Mouse (Mus musculus): ENCODE data around the gene Prl2a1.
"Not testable (repeated sequence)": the region's sequence is repeated elsewhere in the genome, so short reads cannot be mapped to it uniquely, and the experiment has no call there.

The Prl2a1 gene

GRCm38 (mm10) chr13:27801354-27801753 is at the start of gene Prl2a1:
Gene Prl2a1 (plus strand): TSS chr13:27801654.
- no peak for DNase-seq (ENCODE audit: extremely low read depth, low read depth, low spot score)

- DNase-seq (ENCODE audit: extremely low read depth, low read depth, low spot score) = not testable (repeated sequence)
These were observed 20.8 kb upstream of the Prl2a1 start, which contains the start of gene Prl7c1 for GRCm38 (mm10) chr13:27780704-27781103. Gene Prl7c1 (minus strand): TSS chr13:27780804.

GRCm38 (mm10) chr13:27799303-27799702 is 2.2 kb upstream of the Prl2a1 start:
- no peak for DNase-seq (ENCODE audit: extremely low read depth, low read depth, low spot score)

GRCm38 (mm10) chr13:27802765-27803164 is 1.3 kb downstream of the Prl2a1 start:
- no peak for DNase-seq (ENCODE audit: extremely low read depth, low read depth, low spot score)

GRCm38 (mm10) chr13:27849042-27849441 is 47.6 kb downstream of the Prl2a1 start, which contains the start of gene Prl2c1:
Gene Prl2c1 (plus strand): TSS chr13:27849342.
- no peak for DNase-seq (ENCODE audit: extremely low read depth, low read depth, low spot score)

Measured in fat pad, adult 2 months (tissue).